Mouse (Mus musculus) spleen, postnatal 36 days (tissue): Measurements from ENCODE around the gene Pax7.

Experiments used
- DNase-seq, 2 experiments: peaks; one replicate each; pipeline ENCODE4 v3.0.0; 2022; ENCODE audit warnings: low spot score in 2 of 2, mixed read lengths in 1 of 2

Pax7 gene

DNA sequence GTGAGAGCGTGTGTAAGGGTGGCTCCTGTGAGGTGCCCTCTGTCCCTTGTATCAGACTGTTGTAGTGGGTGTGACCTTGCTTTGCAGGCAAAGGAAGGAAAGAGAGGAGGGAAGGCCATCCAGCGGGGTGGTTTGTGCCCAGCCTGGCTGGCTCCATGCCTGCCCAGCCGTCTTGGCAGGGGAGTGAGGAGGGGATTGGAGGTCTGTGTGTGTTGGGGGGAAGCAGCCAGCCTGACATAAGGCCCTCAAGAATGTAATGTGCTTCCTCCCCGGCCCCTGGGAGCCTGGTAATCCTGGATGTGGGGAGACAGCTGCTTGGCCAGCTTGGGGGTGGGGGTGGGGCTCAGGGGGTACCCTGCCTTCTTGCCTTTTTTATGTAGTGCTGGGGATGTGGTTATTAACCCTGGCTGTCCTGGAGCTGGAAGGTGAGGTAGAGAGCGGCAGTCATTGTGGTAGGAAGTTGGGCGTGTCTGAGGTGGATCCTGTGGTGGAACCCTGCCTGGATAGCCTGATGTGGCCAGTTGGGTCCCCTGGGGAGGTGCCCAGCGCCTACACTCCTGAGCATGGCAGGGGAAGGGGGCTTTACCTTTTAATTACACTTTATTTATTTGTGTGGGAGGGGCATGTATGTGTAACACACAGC is 143.6 kb downstream of the Pax7 start:
- DNase-seq: no peak

DNA sequence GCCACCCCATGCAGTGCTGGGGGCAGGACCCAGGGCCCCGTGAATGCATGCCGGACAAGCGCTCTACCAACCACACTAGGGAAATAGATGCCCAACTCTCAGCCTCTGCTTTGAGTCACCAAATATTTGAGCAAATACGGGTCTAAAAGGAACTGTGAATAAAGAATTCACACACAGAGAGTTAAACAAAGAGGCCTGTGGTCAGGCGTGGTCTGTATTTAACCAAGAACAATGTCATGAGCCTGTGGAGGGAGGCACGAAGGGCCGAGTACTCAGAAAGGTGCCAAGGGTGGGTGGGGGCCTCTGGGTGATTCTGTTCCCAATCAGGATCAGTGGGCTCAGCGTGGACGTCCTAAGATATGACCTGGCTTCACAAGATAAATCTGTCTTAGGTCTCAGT is 145.3 kb downstream of the Pax7 start:
- no peak for DNase-seq
